Mouse (Mus musculus): ENCODE data around the gene Odf3l1. TPM values are rescaled to one million over a fixed set of nuclear protein-coding genes. Genes with fewer than 3 reads are reported as not detected.

The Odf3l1 gene
- polyA plus RNA-seq, 1 experiment, result not detected

DNA sequence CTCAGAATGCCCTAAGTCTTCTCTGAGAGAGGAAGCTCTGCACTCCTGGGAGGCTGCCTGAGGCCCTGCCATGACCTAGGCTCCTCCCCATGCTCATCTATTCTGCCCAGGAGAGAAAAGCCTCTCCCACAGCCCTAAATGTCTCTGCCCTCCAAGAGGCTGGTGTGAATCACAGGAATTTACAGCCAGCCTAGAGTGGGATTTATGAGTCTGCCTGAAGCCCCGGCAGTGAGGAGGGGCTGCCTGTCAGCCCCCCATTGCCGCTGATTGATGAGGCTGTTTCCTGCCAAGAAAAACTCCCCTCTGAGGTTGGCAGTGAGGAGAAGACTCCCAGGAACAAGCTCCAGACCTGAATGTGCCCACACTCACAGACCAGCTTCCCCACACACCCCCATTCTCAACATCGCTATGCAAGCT is 22.2 kb downstream of the Odf3l1 start:
- H3K4me1 ChIP-seq (ENCODE audit: control insufficient read depth), result no peaks in the 10 kb centered on the region
- no peak for TF ChIP-seq TAL1 (IDR thresholded peaks at IDR 0.05; ENCODE audit: low read length)
- TF ChIP-seq GATA1 (IDR thresholded peaks at IDR 0.05; ENCODE audit: low read length), result no peak
- H3K36me3 ChIP-seq (ENCODE audit: control insufficient read depth), result no peaks in the 10 kb centered on the region
- H3K4me3 ChIP-seq (replicated peaks), result no peak overlapping the region
- H3K9me3 ChIP-seq (ENCODE audit: control insufficient read depth, low read length), result no peaks in the 10 kb centered on the region
- no peaks in the 10 kb centered on the region; the same call in 1 of the 2 replicates for H3K27me3 ChIP-seq (ENCODE audit: control insufficient read depth)

DNA sequence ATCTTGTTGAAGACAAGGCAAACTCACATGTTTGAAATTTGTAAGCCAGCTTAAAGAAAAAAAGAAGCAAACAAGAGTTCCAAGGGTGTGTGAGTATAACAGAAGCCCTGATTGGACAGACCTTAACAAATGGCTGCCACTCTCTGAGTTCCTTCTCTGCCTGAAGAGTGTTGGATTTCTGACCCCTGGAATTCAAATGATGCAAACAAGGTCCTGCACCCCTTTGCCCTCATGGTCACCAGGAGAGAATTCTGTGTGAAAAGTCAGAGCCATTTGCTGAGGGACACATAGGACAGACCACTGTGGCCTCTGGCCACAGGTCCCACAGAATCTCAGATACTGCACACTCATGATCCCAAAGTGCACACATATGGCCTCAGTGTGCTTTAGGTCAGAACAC is 22.6 kb downstream of the Odf3l1 start:
- H3K9me3 ChIP-seq (ENCODE audit: control insufficient read depth, low read length), result no peaks in the 10 kb centered on the region
- H3K4me3 ChIP-seq (replicated peaks), result no peak overlapping the region
- no peaks in the 10 kb centered on the region; the same call in 1 of the 2 replicates for H3K27me3 ChIP-seq (ENCODE audit: control insufficient read depth)
- no peaks in the 10 kb centered on the region for H3K36me3 ChIP-seq (ENCODE audit: control insufficient read depth)
- TF ChIP-seq GATA1 (IDR thresholded peaks at IDR 0.05; ENCODE audit: low read length), result no peak
- TF ChIP-seq TAL1 (IDR thresholded peaks at IDR 0.05; ENCODE audit: low read length), result no peak
- no peaks in the 10 kb centered on the region for H3K4me1 ChIP-seq (ENCODE audit: control insufficient read depth)

DNA sequence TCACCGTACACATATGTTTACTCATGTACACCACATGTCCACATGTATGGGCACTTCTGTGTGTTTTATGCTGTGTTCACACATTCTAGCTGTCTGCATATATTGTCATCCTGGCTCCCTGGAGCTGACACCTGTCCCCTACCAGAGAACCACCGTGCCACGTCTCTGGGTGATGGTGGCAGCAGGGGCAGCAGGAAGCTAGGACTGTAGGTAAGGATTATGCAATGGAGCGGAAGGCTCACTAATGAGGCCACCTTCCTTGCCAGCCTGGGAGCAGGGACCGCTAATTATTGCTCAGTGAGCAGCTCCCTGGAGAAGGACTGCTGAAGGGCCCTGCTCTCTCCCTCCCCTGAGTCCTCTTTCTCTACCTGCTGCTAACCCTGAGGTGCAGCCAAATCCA is 23.8 kb downstream of the Odf3l1 start:
- H3K4me1 ChIP-seq (ENCODE audit: control insufficient read depth), result no peaks in the 10 kb centered on the region
- TF ChIP-seq TAL1 (IDR thresholded peaks at IDR 0.05; ENCODE audit: low read length) (no peak), GATA1 (IDR thresholded peaks at IDR 0.05; ENCODE audit: low read length) (no peak)
- H3K9me3 ChIP-seq (ENCODE audit: control insufficient read depth, low read length), result no peaks in the 10 kb centered on the region
- no peaks in the 10 kb centered on the region for H3K36me3 ChIP-seq (ENCODE audit: control insufficient read depth)
- no peak overlapping the region for H3K4me3 ChIP-seq (replicated peaks)
- H3K27me3 ChIP-seq (ENCODE audit: control insufficient read depth), result no peaks in the 10 kb centered on the region; the same call in 1 of the 2 replicates

DNA sequence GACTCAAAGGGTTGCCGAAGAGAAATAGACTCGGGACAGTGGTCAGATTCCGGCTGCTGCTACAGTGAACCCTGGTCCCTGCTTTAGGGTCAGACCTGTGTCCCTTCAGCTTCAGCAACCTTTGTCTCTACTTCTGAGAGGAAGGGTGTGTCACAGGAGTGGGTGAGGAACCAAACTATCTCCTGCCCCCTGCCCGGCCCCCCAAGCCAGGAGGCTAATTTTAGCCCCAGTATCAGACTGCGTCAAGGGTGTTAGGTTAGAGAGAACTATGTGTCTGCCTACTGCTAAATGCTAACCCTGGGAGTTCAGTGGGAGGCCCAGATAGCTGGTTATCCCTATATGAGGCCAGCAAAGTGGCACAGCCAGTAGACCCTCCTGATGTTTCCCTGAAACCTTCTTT is 29.3 kb downstream of the Odf3l1 start:
- Histone ChIP-seq H3K9me3 (ENCODE audit: control insufficient read depth, low read length) (no peaks in the 10 kb centered on the region), H3K4me1 (ENCODE audit: control insufficient read depth) (no peaks in the 10 kb centered on the region), H3K36me3 (ENCODE audit: control insufficient read depth) (no peaks in the 10 kb centered on the region), H3K4me3 (replicated peaks) (no peak overlapping the region), H3K27me3 (ENCODE audit: control insufficient read depth) (no peaks in the 10 kb centered on the region)
- TF ChIP-seq GATA1 (IDR thresholded peaks at IDR 0.05; ENCODE audit: low read length) (no peak), TAL1 (IDR thresholded peaks at IDR 0.05; ENCODE audit: low read length) (no peak)

DNA sequence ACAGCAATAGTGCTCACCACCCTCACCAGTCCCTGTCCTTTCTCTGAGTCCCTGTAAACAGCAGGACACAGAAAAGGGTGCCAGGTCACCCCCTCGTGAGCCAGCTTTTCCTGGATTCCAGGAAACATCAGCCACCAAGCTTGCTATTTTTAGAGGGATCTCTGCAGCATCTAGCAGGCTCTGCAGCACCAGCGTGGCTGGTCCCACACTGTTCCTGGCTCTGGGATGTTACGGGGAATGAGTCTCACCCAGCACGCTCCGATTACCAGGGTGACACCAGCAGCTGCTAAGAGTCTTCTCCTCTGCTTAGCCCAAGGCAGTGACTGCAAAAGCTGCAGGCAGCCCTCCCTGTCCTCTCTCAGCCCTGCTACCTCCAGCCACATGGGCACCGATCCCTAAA is 31.6 kb downstream of the Odf3l1 start:
- no peaks in the 10 kb centered on the region for H3K36me3 ChIP-seq (ENCODE audit: control insufficient read depth)
- H3K4me3 ChIP-seq (replicated peaks), result no peak overlapping the region
- H3K9me3 ChIP-seq (ENCODE audit: control insufficient read depth, low read length), result no peaks in the 10 kb centered on the region
- no peaks in the 10 kb centered on the region for H3K27me3 ChIP-seq (ENCODE audit: control insufficient read depth)
- no peaks in the 10 kb centered on the region for H3K4me1 ChIP-seq (ENCODE audit: control insufficient read depth)
- TF ChIP-seq TAL1 (IDR thresholded peaks at IDR 0.05; ENCODE audit: low read length), result no peak
- TF ChIP-seq GATA1 (IDR thresholded peaks at IDR 0.05; ENCODE audit: low read length), result no peak

DNA sequence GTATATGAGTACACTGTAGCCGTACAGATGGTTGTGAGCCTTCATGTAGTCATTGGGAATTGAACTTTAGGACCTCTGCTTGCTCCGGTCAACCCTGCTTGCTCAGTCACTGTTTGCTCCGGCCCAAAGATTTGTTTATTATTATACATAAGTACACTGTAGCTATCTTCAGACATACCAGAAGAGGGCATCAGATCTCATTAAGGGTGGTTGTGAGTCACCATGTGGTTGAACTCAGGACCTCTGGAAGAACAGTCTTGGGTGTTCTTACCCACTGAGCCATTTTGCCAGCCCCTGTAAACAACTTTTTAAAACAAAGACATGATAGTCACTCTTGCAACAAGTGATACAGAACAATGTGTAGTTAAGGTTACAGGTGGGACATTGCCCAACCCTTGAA is 32.6 kb downstream of the Odf3l1 start:
- Histone ChIP-seq H3K4me3 (replicated peaks) (no peak overlapping the region), H3K27me3 (ENCODE audit: control insufficient read depth) (no peaks in the 10 kb centered on the region; the same call in 1 of the 2 replicates), H3K9me3 (ENCODE audit: control insufficient read depth, low read length) (no peaks in the 10 kb centered on the region), H3K36me3 (ENCODE audit: control insufficient read depth) (no peaks in the 10 kb centered on the region), H3K4me1 (ENCODE audit: control insufficient read depth) (no peaks in the 10 kb centered on the region)
- TF ChIP-seq GATA1 (IDR thresholded peaks at IDR 0.05; ENCODE audit: low read length) (no peak), TAL1 (IDR thresholded peaks at IDR 0.05; ENCODE audit: low read length) (no peak)

DNA sequence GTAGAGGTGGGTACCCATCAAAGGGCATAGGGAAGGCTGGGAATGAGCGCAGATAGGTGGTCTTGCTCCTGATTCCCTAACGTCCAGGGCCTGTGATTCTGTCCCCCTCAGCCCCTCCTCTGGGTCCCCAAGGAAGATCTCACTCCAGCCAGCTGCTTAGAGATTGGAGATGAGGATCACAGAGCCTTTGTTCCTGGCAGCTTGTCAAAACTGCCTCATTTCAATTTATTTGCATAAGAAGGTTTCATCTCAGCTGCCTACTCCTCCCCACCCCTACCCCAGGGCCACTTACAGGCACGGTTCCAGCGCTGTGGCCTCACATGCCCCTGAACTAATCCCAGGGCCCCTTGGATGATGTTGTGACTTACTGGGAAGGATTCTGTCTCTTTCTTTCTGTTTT is 34.3 kb downstream of the Odf3l1 start:
- no peak overlapping the region for H3K4me3 ChIP-seq (replicated peaks)
- TF ChIP-seq TAL1 (IDR thresholded peaks at IDR 0.05; ENCODE audit: low read length) (no peak), GATA1 (IDR thresholded peaks at IDR 0.05; ENCODE audit: low read length) (no peak)
- H3K9me3 ChIP-seq (ENCODE audit: control insufficient read depth, low read length), result no peaks in the 10 kb centered on the region
- no peaks in the 10 kb centered on the region for H3K4me1 ChIP-seq (ENCODE audit: control insufficient read depth)
- H3K27me3 ChIP-seq (ENCODE audit: control insufficient read depth), result peaks cover 10% of the 10 kb centered on the region
- H3K36me3 ChIP-seq (ENCODE audit: control insufficient read depth), result no peaks in the 10 kb centered on the region

DNA sequence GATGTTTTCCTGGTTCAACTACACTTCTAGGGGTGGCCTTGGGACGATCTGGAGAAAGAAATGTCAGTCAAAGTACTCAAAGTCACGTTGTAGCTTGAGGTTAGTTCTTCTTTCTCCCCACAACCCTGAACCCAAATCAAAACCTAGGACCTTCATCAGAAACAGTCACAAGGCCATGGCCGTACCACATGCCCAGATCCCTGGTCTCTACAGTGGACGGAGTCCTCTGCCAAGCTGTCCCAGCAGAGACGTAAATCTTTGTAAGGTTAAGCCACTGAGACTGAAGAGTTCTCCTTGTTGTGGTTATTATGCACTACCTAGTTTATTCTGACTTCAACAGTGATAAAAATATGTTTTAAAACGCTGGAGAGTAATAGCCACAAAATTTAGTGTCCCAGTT is 35.6 kb downstream of the Odf3l1 start:
- Histone ChIP-seq H3K9me3 (ENCODE audit: control insufficient read depth, low read length) (no peaks in the 10 kb centered on the region), H3K4me3 (replicated peaks) (no peak overlapping the region), H3K4me1 (ENCODE audit: control insufficient read depth) (no peaks in the 10 kb centered on the region), H3K27me3 (ENCODE audit: control insufficient read depth) (peaks cover 10% of the 10 kb centered on the region), H3K36me3 (ENCODE audit: control insufficient read depth) (no peaks in the 10 kb centered on the region)
- TF ChIP-seq GATA1 (IDR thresholded peaks at IDR 0.05; ENCODE audit: low read length) (no peak), TAL1 (IDR thresholded peaks at IDR 0.05; ENCODE audit: low read length) (no peak)

DNA sequence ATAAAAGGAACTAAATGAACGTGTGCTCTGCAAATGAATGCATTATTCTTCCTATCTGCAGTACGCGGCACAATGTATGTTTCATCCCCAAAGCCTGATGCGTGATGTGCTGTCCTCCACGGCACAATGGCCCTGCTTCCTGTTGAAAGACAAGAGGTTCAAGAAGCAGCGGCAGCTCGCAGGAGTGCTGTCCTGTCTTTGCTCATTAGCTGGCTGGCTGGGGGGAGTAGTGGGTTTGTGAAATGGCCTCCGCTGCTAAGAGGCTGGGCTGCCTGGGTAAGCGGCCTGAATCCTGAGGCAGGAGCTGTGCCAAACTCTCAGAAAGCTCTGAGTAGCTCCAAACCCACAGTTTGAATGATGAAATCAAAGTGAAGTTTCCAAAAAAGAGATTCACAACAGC is 36.3 kb downstream of the Odf3l1 start:
- Histone ChIP-seq H3K36me3 (ENCODE audit: control insufficient read depth) (no peaks in the 10 kb centered on the region), H3K9me3 (ENCODE audit: control insufficient read depth, low read length) (no peaks in the 10 kb centered on the region), H3K27me3 (ENCODE audit: control insufficient read depth) (peaks cover 10% of the 10 kb centered on the region), H3K4me3 (replicated peaks) (no peak overlapping the region), H3K4me1 (ENCODE audit: control insufficient read depth) (no peaks in the 10 kb centered on the region)
- TF ChIP-seq GATA1 (IDR thresholded peaks at IDR 0.05; ENCODE audit: low read length), result no peak
- no peak for TF ChIP-seq TAL1 (IDR thresholded peaks at IDR 0.05; ENCODE audit: low read length)

Data from erythroblast, embryonic 14.5 days (primary cell).